Mouse (Mus musculus) cerebellum, adult 2 months (tissue): ENCODE data around the gene Rab27a. TPM values are rescaled to one million over a fixed set of nuclear protein-coding genes. Genes with fewer than 3 reads are reported as not detected.
A peak's percentile ranks its signal among the peaks of the same experiment; 100 is the strongest.

ENCODE experiments used
- DNase-seq, 2 experiments: peaks; one replicate each; pipeline ENCODE4 v3.0.0; 2021
- H3K27ac ChIP-seq: fragments of 200-500 bp; 2 replicates; pipeline ENCODE4 v1.5.1; 2012; ENCODE audit warnings: low read length, control low read depth, inconsistent platforms; ENCODE audit not compliant: insufficient read depth
- H3K27me3 ChIP-seq: fragments of 200-500 bp; 2 replicates; pipeline ENCODE4 v1.6.1; 2012; ENCODE audit warnings: inconsistent platforms, mild to moderate bottlenecking, low read length, moderate library complexity; ENCODE audit not compliant: control insufficient read depth, insufficient read depth
- H3K4me1 ChIP-seq: fragments of 200-500 bp; 2 replicates; pipeline ENCODE4 v1.6.1; 2011; ENCODE audit warnings: low read length; ENCODE audit not compliant: control insufficient read depth, insufficient read depth
- H3K4me3 ChIP-seq: fragments of 200-500 bp; replicated peaks from 2 replicates; pipeline ENCODE3; 2011; ENCODE audit warnings: mild to moderate bottlenecking, low read depth, low read length, control low read depth; ENCODE audit not compliant: insufficient read depth
- CTCF ChIP-seq: fragments of 200-500 bp; IDR thresholded peaks from 2 replicates; pipeline ENCODE4 v1.5.1; 2011; ENCODE audit warnings: low read depth, mild to moderate bottlenecking, control low read depth, low read length, moderate library complexity, borderline replicate concordance; ENCODE audit not compliant: insufficient read depth
- POLR2A ChIP-seq: fragments of 200-500 bp; IDR thresholded peaks from 2 replicates; pipeline ENCODE4 v1.6.1; 2011; ENCODE audit warnings: low read length, control low read depth, borderline replicate concordance; ENCODE audit not compliant: insufficient read depth
- WGBS: fragments of 180-500 bp; shearing (Covaris S2); methylation state at CpG from one replicate; pipeline ENCODE4 v1.1.7; 2018; 5-methylcytosine and 5-hydroxymethylcytosine counted together
- polyA plus RNA-seq: library from polyadenylated mRNA; depleted of rRNA; stranded (reverse); fragments of >200 nt; gene quantifications from 2 replicates; pipeline ENCODE4 v1.2.3, GENCODE M21; 2012

Rab27a gene
- polyA plus RNA-seq, 1 experiment: 12.7 TPM

DNA sequence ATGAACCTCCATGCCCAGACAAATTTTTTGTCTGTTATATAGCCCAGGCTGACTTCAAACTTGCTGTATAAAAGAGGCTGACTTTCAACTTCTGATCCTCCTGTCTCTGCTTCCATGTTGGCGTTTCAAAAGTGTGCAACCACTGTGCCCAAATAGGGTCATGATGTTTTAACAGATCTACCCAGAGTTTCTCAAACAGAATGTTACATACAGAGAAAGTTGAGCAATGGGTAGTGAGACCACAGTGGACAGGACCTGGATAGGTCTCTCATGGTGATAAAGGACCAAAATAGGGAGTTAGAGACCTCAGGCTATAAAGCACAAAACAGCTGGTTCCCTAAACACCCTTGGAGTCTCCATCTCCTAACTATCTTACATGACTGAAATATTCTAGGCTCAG lies 14.2 kb upstream of the Rab27a start:
- WGBS: 91% methylated on average over 1 of the region's 1 CpGs
- Histone ChIP-seq H3K27ac (peak overlapping the region; percentile 40; the same call in 1 of the 2 replicates), H3K4me1 (peaks cover 19% of the 10 kb centered on the region), H3K27me3 (no peaks in the 10 kb centered on the region), H3K4me3 (no peak overlapping the region)
- no peak for DNase-seq
- TF ChIP-seq CTCF (no peak), POLR2A (no peak)

DNA sequence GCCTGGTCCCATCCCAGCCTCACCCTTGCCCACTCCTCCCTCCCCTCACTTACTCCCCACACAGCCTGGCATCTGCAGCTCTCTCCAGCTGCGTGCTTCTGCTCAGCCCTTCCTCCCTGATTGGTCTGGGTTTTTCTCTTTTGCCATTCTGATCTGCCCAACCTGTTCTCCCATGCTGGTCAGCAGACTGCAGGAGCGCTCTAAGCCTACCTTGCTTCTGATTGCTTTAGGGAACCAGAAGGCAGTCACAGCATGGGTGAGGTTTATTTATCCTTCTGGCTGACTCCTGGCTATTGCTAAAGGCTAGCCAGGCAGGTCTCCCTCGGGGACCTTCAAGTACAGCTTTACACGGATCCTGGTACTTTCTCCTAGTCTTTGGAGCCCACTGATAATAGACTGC lies 13.2 kb upstream of the Rab27a start:
- H3K27ac ChIP-seq: peak overlapping the region; percentile 40
- WGBS: 13% methylated on average over 4 of the region's 4 CpGs

DNA sequence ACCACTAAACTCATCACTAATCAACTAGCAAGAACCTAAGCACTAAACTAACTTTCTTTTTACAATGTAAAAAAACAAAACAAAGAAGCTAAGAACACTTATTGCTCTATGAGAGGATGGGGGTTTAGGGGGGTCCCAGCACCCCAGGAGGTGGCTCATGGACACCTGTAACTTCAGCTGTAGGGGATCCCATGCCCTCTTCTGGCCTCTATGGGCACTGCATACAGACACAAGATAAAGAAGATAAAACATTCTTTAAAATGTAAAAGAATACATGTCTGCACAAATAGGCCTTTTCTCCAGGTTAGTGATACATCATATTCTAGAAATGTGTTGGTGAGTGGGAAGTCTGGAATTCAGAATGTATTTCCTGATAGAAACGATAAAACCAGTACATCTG lies 11.2 kb upstream of the Rab27a start:
- Histone ChIP-seq H3K27me3 (no peaks in the 10 kb centered on the region), H3K4me1 (peaks cover 14% of the 10 kb centered on the region), H3K27ac (no peak overlapping the region), H3K4me3 (no peak overlapping the region)
- DNase-seq: no peak
- TF ChIP-seq CTCF: no peak
- TF ChIP-seq POLR2A: no peak
- 97% methylated on average over 1 of the region's 1 CpGs for WGBS

More for the DNA sequence above, 13.2 kb upstream of the Rab27a start:
- no peaks in the 10 kb centered on the region for H3K27me3 ChIP-seq
- no peak overlapping the region for H3K4me3 ChIP-seq
- H3K4me1 ChIP-seq: peaks cover 15% of the 10 kb centered on the region
- DNase-seq: peak; percentile 59 to 82
- TF ChIP-seq POLR2A (peak; percentile 22; the same call in 1 of the 2 replicates), CTCF (no peak)

DNA sequence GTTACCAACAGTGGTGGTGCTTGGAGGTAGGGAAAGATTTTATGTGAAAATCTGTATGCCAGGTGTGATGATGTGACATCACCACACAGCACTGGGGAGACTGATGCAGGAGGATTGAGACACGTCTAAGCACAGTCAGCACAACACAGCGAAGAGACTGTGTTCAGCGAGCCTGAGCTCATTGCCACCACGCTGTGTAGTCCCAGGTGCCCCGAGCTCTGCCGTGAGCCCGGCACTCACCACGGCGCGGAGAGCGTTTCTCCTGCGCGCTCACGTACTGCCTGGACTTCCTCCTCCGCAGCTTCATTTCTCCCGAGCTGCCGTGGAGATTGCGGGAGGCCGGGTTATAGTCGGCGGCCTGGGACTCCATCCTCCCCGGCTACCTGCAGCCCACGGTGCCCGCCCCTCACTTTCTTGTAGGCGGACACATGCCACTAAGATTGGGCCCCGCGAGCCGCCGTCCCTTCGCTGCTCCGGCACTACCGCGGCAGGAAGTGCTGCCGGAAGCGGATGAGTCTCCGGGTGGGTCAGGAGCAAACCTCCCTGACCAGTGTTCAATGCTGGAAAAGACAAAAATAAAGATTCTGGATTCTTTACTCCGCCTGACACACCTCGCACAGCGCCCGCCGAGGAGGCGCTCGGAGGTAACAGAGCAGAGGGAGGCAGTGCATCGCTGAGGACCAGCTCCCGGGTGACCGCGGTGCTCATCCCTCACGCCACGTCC lies 5.3 kb upstream of the Rab27a start:
- DNase-seq: peak; percentile 95
- TF ChIP-seq CTCF (no peak), POLR2A (peak; percentile 20; the same call in 1 of the 2 replicates)
- Histone ChIP-seq H3K27me3 (no peaks in the 10 kb centered on the region), H3K4me1 (no peaks in the 10 kb centered on the region), H3K27ac (peak overlapping the region; percentile 69), H3K4me3 (peak overlapping the region; percentile 84)
- under 1% methylated on average over 49 of the region's 49 CpGs for WGBS

DNA sequence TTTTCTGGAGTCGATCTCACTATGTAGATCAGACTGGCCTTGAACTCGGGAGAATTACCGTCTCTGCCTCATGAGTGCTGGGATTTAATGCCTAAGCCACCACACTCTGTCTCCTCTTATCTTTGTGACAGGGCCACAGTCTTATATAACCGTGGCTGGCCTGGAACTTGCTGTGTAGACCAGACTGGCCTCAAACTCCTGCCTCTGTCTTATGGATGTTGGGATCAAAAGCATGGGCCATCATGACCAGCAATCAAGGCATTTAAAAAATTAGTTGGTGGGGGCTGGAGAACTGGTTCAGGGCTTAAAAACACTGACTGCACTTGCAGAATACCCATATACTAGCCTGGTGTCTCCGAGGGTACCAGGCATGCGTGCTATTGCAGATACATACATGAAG lies 4.6 kb upstream of the Rab27a start, which contains the start of gene Pigb:
TSS of gene Pigb (minus strand) at position 299 of the 400 bp plus-strand sequence.
- DNase-seq: no peak
- H3K27ac ChIP-seq: peak within 1 kb of the TSS; percentile 69
- no peaks in the 10 kb centered on the region for H3K4me1 ChIP-seq
- peak within 1 kb of the TSS; percentile 84 for H3K4me3 ChIP-seq
- no peaks in the 10 kb centered on the region for H3K27me3 ChIP-seq
- whole genome bisulfite sequencing: 28% methylated on average over 6 of the region's 6 CpGs
- TF ChIP-seq POLR2A (no peak), CTCF (no peak)

DNA sequence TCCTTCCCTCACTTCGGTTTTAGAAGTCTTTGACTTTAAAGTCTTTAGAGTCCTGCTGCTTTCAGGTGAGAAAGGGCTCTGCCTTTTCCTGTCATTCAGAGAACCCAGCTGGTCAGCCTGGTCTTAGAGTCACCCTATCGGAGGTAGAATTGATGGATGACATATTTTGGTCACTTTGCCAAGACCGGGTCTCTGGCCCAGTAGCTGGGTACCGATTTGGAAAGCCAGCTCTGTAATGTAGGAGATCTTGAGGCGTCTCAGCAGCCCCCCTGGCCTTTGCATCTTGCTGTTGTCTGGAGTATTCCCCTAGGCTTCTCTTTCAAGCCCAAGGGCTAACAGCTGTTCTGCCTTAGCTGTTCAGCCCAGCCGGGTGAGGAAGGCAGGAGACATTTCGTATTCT lies 550 bp downstream of the Rab27a start:
- 5% methylated on average over 7 of the region's 7 CpGs for WGBS
- peak; percentile 48 to 50 for DNase-seq
- TF ChIP-seq POLR2A (no peak), CTCF (no peak)

DNA sequence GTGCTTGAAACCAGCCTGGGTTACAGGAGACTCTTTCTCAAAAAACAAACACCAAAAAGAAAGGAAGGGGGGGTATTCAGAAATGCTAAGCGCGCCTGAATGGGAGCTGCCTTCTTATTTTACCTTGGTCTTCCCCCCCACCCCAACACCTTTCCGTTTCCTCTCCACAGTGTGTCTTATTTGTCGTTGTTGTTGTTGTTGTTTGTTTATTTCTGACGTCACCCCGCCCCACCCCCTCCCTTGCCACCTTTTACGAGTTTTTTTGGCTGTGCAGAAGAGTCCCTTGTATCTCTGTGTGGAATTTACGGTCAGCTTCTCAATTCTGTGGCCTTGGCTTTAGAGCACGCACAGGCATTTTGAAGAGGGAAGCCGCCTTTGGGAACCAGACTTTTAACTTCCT lies 1.1 kb downstream of the Rab27a start:
- whole genome bisulfite sequencing: 50% methylated on average over 10 of the region's 10 CpGs
- Histone ChIP-seq H3K27me3 (no peaks in the 10 kb centered on the region), H3K27ac (peak overlapping the region; percentile 71), H3K4me1 (peaks cover 8% of the 10 kb centered on the region), H3K4me3 (peak overlapping the region; percentile 75)
- DNase-seq: no peak
- TF ChIP-seq CTCF: no peak
- no peak for TF ChIP-seq POLR2A

More for the DNA sequence above, 550 bp downstream of the Rab27a start:
- Histone ChIP-seq H3K27me3 (no peaks in the 10 kb centered on the region), H3K27ac (peak overlapping the region; percentile 71), H3K4me3 (peak overlapping the region; percentile 75), H3K4me1 (peaks cover 8% of the 10 kb centered on the region)

DNA sequence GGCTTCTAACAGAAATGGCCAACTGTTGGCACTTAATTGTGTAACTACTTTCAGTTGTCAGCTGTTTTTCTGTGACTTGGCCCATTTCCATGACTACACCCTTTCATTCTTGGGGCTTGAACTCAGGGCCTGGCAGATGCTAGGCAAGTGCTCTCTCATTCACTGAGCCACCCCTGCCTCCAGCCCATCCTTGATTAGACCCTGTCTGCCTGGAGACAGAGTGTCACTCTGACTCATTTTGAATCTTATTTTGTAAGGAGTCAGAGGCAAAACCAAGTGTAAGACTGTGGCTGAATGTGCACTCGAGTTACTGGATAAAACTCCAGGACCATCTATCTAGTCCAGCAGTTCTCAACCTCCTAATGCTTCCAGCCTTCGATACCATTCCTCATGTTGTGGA lies 3.3 kb downstream of the Rab27a start:
- H3K27me3 ChIP-seq: no peaks in the 10 kb centered on the region
- no peak overlapping the region for H3K27ac ChIP-seq
- no peak for DNase-seq
- H3K4me1 ChIP-seq: peaks cover 8% of the 10 kb centered on the region
- 86% methylated on average over 2 of the region's 2 CpGs for WGBS
- TF ChIP-seq POLR2A (no peak), CTCF (no peak)
- no peak overlapping the region for H3K4me3 ChIP-seq
